Mouse (Mus musculus): ENCODE measurements around the gene Mtg1. TPM values are rescaled to one million over a fixed set of nuclear protein-coding genes. Genes with fewer than 3 reads are reported as not detected.

Gene Mtg1
- polyA plus RNA-seq, 1 experiment from 2014 or later = 36.8 TPM

DNA sequence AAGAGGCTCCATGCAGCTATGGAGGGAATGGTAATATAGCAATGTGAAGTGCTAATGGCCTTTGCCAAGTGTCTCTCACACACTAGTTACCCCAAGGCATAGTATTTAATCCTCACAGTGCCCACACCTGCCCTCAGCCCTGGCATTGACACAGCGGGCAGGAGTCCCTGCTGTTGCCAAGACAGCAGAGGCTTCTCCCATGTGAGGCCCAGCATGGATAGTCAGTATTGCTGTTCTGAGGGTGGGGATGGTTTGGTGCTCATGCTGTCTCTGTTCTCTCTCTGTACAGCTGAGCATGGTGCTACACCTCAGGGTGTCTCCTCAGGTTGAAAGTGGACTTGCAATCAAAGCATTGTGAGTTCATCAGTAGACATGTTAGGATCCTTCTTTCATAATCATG, 53.1 kb downstream of the Mtg1 start:
- H3K9ac ChIP-seq (ENCODE audit: low read length) = no peak overlapping the region
- no peak overlapping the region for H3K4me3 ChIP-seq (ENCODE audit: low read length)
- WGBS = 68% methylated on average over 1 of the region's 1 CpGs
- ATAC-seq (replicated peaks; ENCODE audit: extremely low read depth, insufficient read depth, low FRiP score) = no peak
- H3K4me2 ChIP-seq (ENCODE audit: low read depth, low read length) = no peak overlapping the region
- H3K36me3 ChIP-seq (ENCODE audit: control insufficient read depth, insufficient read depth) = no peaks in the 10 kb centered on the region
- no peaks in the 10 kb centered on the region for H3K9me3 ChIP-seq (replicated peaks; ENCODE audit: control insufficient read depth, low read length)
- H3K27me3 ChIP-seq (ENCODE audit: control insufficient read depth, insufficient read depth, low read length) = no peaks in the 10 kb centered on the region
- no peak overlapping the region for H3K27ac ChIP-seq (ENCODE audit: low read length)
- H3K4me1 ChIP-seq (ENCODE audit: control insufficient read depth, insufficient read depth, low read length) = no peaks in the 10 kb centered on the region

DNA sequence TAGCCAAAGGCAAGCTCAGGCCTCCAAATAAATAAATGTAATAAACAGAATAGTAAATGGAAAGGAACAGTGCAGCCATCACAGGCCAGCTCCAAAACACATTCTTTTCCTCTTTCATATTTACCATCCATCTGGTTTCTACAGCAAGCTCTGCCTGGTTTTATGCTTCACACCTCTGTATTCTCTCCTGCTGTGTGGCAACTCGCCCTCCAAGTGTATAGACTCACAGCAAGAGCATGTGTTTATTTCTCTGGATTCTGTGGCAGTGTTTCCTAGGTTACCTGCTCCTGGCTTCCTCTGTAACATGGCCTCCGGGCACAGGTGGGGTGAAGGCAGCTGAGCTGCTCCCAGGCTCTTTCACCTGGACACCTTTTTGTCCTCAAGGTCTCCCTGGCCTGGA, 55.1 kb downstream of the Mtg1 start:
- no peaks in the 10 kb centered on the region for H3K36me3 ChIP-seq (ENCODE audit: control insufficient read depth, insufficient read depth)
- 47% methylated on average over 2 of the region's 2 CpGs for WGBS

DNA sequence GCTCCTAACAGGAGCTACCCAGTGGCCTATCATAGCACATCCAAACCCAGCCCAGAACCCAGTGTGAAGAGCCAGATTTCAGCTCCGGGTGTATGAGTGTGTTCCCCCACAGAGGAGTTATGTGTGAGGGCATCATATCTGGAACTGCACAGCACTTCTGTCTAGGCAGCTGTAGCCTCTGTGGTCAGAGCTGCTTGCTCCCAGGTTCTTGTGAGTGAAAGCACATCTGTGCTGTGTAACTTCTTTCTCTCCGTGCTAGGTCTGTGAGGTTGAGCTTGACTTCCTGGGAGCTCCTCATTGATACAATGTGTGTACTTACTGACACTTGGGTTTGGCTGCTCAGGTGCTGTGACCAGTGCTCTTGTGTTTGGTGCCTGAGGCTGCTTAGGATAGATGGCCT, 55.5 kb downstream of the Mtg1 start:
- peak; percentile 30 for ATAC-seq (replicated peaks; ENCODE audit: extremely low read depth, insufficient read depth, low FRiP score)
- Histone ChIP-seq H3K27ac (ENCODE audit: low read length) (peak overlapping the region; percentile 65), H3K4me1 (ENCODE audit: control insufficient read depth, insufficient read depth, low read length) (no peaks in the 10 kb centered on the region), H3K36me3 (ENCODE audit: control insufficient read depth, insufficient read depth) (no peaks in the 10 kb centered on the region), H3K9me3 (replicated peaks; ENCODE audit: control insufficient read depth, low read length) (no peaks in the 10 kb centered on the region), H3K4me3 (ENCODE audit: low read length) (no peak overlapping the region), H3K9ac (ENCODE audit: low read length) (no peak overlapping the region), H3K4me2 (ENCODE audit: low read depth, low read length) (no peak overlapping the region), H3K27me3 (ENCODE audit: control insufficient read depth, insufficient read depth, low read length) (no peaks in the 10 kb centered on the region)
- WGBS = 65% methylated on average over 2 of the region's 2 CpGs

More for the DNA sequence above, 55.1 kb downstream of the Mtg1 start:
- Histone ChIP-seq H3K4me3 (ENCODE audit: low read length) (no peak overlapping the region), H3K27me3 (ENCODE audit: control insufficient read depth, insufficient read depth, low read length) (no peaks in the 10 kb centered on the region), H3K9me3 (replicated peaks; ENCODE audit: control insufficient read depth, low read length) (no peaks in the 10 kb centered on the region), H3K9ac (ENCODE audit: low read length) (no peak overlapping the region), H3K4me2 (ENCODE audit: low read depth, low read length) (no peak overlapping the region), H3K27ac (ENCODE audit: low read length) (peak overlapping the region; percentile 65), H3K4me1 (ENCODE audit: control insufficient read depth, insufficient read depth, low read length) (no peaks in the 10 kb centered on the region)
- no peak for ATAC-seq (replicated peaks; ENCODE audit: extremely low read depth, insufficient read depth, low FRiP score)

- 68% methylated on average over 4 of the region's 4 CpGs for WGBS
- H3K4me1 ChIP-seq (ENCODE audit: control insufficient read depth, insufficient read depth, low read length) = no peaks in the 10 kb centered on the region
- no peak for ATAC-seq (replicated peaks; ENCODE audit: extremely low read depth, insufficient read depth, low FRiP score)
- H3K4me3 ChIP-seq (ENCODE audit: low read length) = no peak overlapping the region
- no peaks in the 10 kb centered on the region for H3K36me3 ChIP-seq (ENCODE audit: control insufficient read depth, insufficient read depth)
- no peak overlapping the region for H3K9ac ChIP-seq (ENCODE audit: low read length)
- no peak overlapping the region; the same call in 1 of the 2 replicates for H3K27ac ChIP-seq (ENCODE audit: low read length)
- H3K9me3 ChIP-seq (replicated peaks; ENCODE audit: control insufficient read depth, low read length) = no peaks in the 10 kb centered on the region
- H3K27me3 ChIP-seq (ENCODE audit: control insufficient read depth, insufficient read depth, low read length) = no peaks in the 10 kb centered on the region
- H3K4me2 ChIP-seq (ENCODE audit: low read depth, low read length) = no peak overlapping the region
Measured at GRCm38 (mm10) chr7:140194031-140194430, 56.7 kb downstream of the Mtg1 start.

DNA sequence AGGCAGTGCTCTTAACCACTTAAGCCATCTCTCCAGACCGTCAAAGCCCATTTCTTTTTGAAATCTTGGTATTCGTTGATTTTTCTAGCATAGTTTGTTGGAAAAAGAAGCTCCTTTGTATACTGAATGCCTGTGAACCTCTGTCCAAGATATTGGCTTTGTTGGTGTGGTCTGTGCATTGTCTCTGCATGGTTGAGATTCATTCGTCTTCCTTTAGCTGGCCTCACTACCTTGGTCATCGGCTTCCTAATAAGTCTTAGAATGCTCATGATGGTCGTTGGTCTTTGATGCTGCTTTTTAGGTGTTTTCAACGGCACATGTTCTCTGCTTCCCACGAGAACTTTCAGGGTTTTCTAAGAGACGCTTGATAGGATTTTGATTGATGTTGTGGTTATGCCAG, 58.6 kb downstream of the Mtg1 start:
- H3K27ac ChIP-seq (ENCODE audit: low read length) = no peak overlapping the region
- no peak for ATAC-seq (replicated peaks; ENCODE audit: extremely low read depth, insufficient read depth, low FRiP score)
- H3K4me3 ChIP-seq (ENCODE audit: low read length) = no peak overlapping the region
- no peaks in the 10 kb centered on the region for H3K4me1 ChIP-seq (ENCODE audit: control insufficient read depth, insufficient read depth, low read length)
- H3K4me2 ChIP-seq (ENCODE audit: low read depth, low read length) = no peak overlapping the region
- no peaks in the 10 kb centered on the region for H3K36me3 ChIP-seq (ENCODE audit: control insufficient read depth, insufficient read depth)
- H3K27me3 ChIP-seq (ENCODE audit: control insufficient read depth, insufficient read depth, low read length) = no peaks in the 10 kb centered on the region
- 69% methylated on average over 8 of the region's 8 CpGs for WGBS
- H3K9ac ChIP-seq (ENCODE audit: low read length) = no peak overlapping the region
- H3K9me3 ChIP-seq (replicated peaks; ENCODE audit: control insufficient read depth, low read length) = no peaks in the 10 kb centered on the region

Other genes with a start within 250 kb of the Mtg1 start
- gene Kndc1, start 242.9 kb upstream of the Mtg1 start, polyA plus RNA-seq (2015; fragmentation: Nextera tagmentation; extraction: Ambion mirVana) = 0.37 and 0.47 TPM in 2 replicates
- 0.71 and 2.0 TPM in 2 replicates for gene Utf1, start 193.8 kb upstream of the Mtg1 start, polyA plus RNA-seq (2015; fragmentation: Nextera tagmentation; extraction: Ambion mirVana)
- 0.66 and 0.69 TPM in 2 replicates for gene 6430531B16Rik, start 158.8 kb upstream of the Mtg1 start, polyA plus RNA-seq (2015; fragmentation: Nextera tagmentation; extraction: Ambion mirVana)
- gene Adam8, start 145.0 kb upstream of the Mtg1 start, polyA plus RNA-seq (2015; fragmentation: Nextera tagmentation; extraction: Ambion mirVana) = 1.7 and 2.8 TPM in 2 replicates
- gene Zfp511, start 101.2 kb upstream of the Mtg1 start, polyA plus RNA-seq (2015; fragmentation: Nextera tagmentation; extraction: Ambion mirVana) = 32.1 and 36.5 TPM in 2 replicates
- gene Tubgcp2, start 100.9 kb upstream of the Mtg1 start, polyA plus RNA-seq (2015; fragmentation: Nextera tagmentation; extraction: Ambion mirVana) = 34.6 and 39.9 TPM in 2 replicates
- gene Msx3, start 88.5 kb upstream of the Mtg1 start, polyA plus RNA-seq (2015; fragmentation: Nextera tagmentation; extraction: Ambion mirVana) = not detected in 2 replicates
- gene Caly, start 55.0 kb upstream of the Mtg1 start, polyA plus RNA-seq (2015; fragmentation: Nextera tagmentation; extraction: Ambion mirVana) = 0.47 and 0.66 TPM in 2 replicates
- gene Prap1, start 44.2 kb upstream of the Mtg1 start, polyA plus RNA-seq (2015; fragmentation: Nextera tagmentation; extraction: Ambion mirVana) = 2.3 TPM in 1 of 2 replicates, not detected in the other
- 93.9 and 103 TPM in 2 replicates for gene Fuom, start 35.1 kb upstream of the Mtg1 start, polyA plus RNA-seq (2015; fragmentation: Nextera tagmentation; extraction: Ambion mirVana)
- gene Paox, start 21.8 kb upstream of the Mtg1 start, polyA plus RNA-seq (2015; fragmentation: Nextera tagmentation; extraction: Ambion mirVana) = 9.5 and 12.9 TPM in 2 replicates
- gene Echs1, start 21.1 kb upstream of the Mtg1 start, polyA plus RNA-seq (2015; fragmentation: Nextera tagmentation; extraction: Ambion mirVana) = 244 and 266 TPM in 2 replicates
- gene Sprn, start 17.3 kb downstream of the Mtg1 start, polyA plus RNA-seq (2015; fragmentation: Nextera tagmentation; extraction: Ambion mirVana) = 0.09 and 0.12 TPM in 2 replicates
- gene Olfr522, start 27.2 kb downstream of the Mtg1 start, polyA plus RNA-seq (2015; fragmentation: Nextera tagmentation; extraction: Ambion mirVana) = not detected in 2 replicates
- not detected in 2 replicates for gene Olfr523, start 35.7 kb downstream of the Mtg1 start, polyA plus RNA-seq (2015; fragmentation: Nextera tagmentation; extraction: Ambion mirVana)
- gene Olfr524, start 68.4 kb downstream of the Mtg1 start, polyA plus RNA-seq (2015; fragmentation: Nextera tagmentation; extraction: Ambion mirVana) = 0.27 and 0.43 TPM in 2 replicates
- gene Cd163l1, start 80.7 kb downstream of the Mtg1 start, polyA plus RNA-seq (2015; fragmentation: Nextera tagmentation; extraction: Ambion mirVana) = 5.2 and 10.4 TPM in 2 replicates
- gene 5830411N06Rik, start 109.7 kb downstream of the Mtg1 start, polyA plus RNA-seq (2015; fragmentation: Nextera tagmentation; extraction: Ambion mirVana) = 0.31 and 1.4 TPM in 2 replicates
- gene Olfr525, start 183.3 kb downstream of the Mtg1 start, polyA plus RNA-seq (2015; fragmentation: Nextera tagmentation; extraction: Ambion mirVana) = not detected in 2 replicates
- not detected in 2 replicates for gene Olfr527, start 196.5 kb downstream of the Mtg1 start, polyA plus RNA-seq (2015; fragmentation: Nextera tagmentation; extraction: Ambion mirVana)
- not detected in 2 replicates for gene Olfr60, start 224.1 kb downstream of the Mtg1 start, polyA plus RNA-seq (2015; fragmentation: Nextera tagmentation; extraction: Ambion mirVana)
- not detected in 2 replicates for gene Olfr530, start 238.8 kb downstream of the Mtg1 start, polyA plus RNA-seq (2015; fragmentation: Nextera tagmentation; extraction: Ambion mirVana)